Mouse (Mus musculus): ENCODE measurements around the gene Traf1.

Traf1 gene

DNA sequence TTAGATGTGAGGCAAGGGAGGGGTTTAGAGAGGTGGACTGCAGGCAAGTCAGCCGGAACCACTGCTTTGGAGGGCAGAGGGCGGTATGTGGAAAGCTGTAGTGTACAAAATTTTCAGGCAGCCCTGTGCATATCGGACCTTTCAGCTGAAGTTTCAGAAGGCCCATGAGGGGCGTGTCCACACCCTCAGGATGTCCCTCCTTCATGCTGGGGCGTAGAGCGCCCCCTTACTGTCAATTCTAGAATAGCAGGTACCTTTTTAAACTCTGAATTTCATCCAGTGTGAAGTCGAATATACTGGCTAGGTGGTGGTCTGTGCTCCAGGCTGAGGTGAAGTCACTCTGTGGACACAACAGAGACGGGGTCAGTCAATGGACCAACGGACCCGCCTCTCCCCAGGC, 63.8 kb downstream of the Traf1 start:
- no peak for DNase-seq

DNA sequence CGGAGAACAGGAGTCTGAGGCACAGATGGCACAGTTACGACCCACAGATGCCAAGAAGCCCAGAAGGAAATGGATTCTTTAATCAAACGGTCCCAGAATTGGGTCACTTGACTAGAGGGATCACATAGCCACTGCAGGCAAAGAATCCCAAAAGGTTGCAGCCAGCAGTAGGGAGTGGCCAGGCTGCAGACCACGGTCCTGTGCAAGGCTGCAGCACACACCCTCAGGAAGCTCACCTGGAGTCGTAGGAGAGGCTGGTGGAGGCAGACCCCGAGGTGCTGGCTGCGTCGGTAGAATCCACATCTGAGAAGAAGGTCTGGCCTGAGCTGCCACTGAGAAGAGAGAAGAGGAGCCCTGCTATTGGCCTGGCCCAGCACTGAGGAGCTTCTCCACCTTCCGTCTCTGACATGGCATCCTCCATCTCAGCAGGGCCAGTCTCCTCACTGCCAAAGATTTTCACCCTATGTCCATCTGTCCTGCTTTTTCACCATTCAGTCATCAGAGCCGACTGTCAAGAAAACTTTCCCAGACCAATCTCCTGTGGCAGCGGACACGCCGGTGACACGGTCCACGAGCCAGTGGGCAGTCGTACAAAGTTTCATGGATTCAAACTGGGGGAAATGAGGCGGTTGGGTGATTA, 64.6 kb downstream of the Traf1 start:
- no peak for DNase-seq

DNA sequence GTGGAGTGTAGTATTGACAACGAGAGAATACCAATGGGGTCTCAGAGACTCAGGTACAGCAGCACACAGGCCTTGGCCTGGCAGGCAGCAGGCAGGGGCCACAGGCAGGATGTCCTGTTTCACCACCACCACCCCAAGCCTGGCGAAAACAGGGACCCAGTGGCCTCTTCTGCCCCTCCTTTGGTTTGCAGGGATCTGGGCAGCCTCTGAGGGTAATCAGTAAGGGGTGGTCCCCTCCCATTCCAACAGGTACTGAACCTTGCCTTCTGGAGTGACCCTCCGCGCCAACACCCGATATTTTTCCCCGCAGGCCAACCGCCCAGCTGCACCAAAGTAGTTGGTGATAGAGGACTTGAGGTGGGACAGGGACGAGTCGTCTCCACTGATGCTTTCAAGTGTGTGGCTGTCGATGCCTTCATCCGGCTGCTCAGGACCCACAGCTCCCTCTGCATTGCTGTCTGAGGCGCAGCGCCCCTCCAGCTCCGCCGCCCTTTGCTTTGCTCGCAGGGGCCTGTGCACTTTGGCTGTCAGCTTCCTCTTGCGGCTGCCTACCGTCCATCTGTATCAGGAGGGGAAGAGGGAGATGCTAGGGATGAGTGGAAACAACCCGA, 66.0 kb downstream of the Traf1 start:
- no peak for DNase-seq

DNA sequence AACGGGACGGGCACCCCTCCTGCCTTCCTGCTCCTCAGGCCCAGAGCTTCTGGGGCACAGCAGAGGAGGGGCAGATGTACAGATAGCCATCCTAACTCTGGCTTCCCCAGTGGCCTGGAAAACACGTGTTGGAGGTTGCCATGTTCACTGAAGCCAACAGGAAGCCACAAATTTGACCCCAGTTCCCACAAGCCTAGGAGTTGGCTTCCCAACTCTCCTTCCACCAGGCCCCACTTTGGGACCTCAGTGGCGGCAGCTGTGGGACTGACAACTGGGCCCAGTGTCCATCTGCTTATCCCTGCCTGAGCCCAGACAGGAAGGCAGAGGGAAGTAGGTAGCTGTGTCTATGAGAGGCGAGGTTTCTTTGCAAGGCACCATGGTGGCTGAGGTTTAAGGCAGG, 67.6 kb downstream of the Traf1 start:
- no peak for DNase-seq
